Mouse (Mus musculus) naive thymus-derived CD4-positive, alpha-beta T cell, adult 2 months (primary cell): Measurements from ENCODE around the gene Afg1l.

ENCODE experiments used
- DNase-seq: peaks from one replicate; pipeline ENCODE4 v3.0.0-alpha.2; 2011; ENCODE audit warnings: low read depth

Gene Afg1l

GRCm38 (mm10) chr10:42383708-42384107 lies 94.7 kb downstream of the Afg1l start:
- DNase-seq, result no peak

GRCm38 (mm10) chr10:42364216-42364615 lies 114.1 kb downstream of the Afg1l start:
- DNase-seq, result no peak

GRCm38 (mm10) chr10:42355980-42356379 lies 122.4 kb downstream of the Afg1l start:
- DNase-seq, result peak; percentile 17

GRCm38 (mm10) chr10:42347986-42348385 lies 130.4 kb downstream of the Afg1l start:
- DNase-seq, result no peak

- DNase-seq, result no peak
These were observed 131.2 kb downstream of the Afg1l start for GRCm38 (mm10) chr10:42347127-42347526.

- DNase-seq, result no peak
These were observed 132.0 kb downstream of the Afg1l start for GRCm38 (mm10) chr10:42346179-42346877.

- no peak for DNase-seq
These were observed 135.7 kb downstream of the Afg1l start for GRCm38 (mm10) chr10:42342714-42343113.

- no peak for DNase-seq
These were observed 136.4 kb downstream of the Afg1l start for GRCm38 (mm10) chr10:42341815-42342457.

- DNase-seq, result no peak
These were observed 138.0 kb downstream of the Afg1l start for GRCm38 (mm10) chr10:42340426-42340793.

- DNase-seq, result no peak
These were observed 138.5 kb downstream of the Afg1l start for GRCm38 (mm10) chr10:42339773-42340425.

- DNase-seq, result no peak
These were observed 139.9 kb downstream of the Afg1l start for GRCm38 (mm10) chr10:42338456-42338855.

GRCm38 (mm10) chr10:42327576-42327975 lies 150.8 kb downstream of the Afg1l start:
- DNase-seq, result no peak

GRCm38 (mm10) chr10:42325305-42325704 lies 153.1 kb downstream of the Afg1l start:
- no peak for DNase-seq

GRCm38 (mm10) chr10:42323978-42324377 lies 154.4 kb downstream of the Afg1l start:
- DNase-seq, result no peak

GRCm38 (mm10) chr10:42313222-42313786 lies 165.1 kb downstream of the Afg1l start:
- no peak for DNase-seq

- no peak for DNase-seq
These were observed 165.8 kb downstream of the Afg1l start for GRCm38 (mm10) chr10:42312557-42312956.

GRCm38 (mm10) chr10:42308687-42308987 lies 169.7 kb downstream of the Afg1l start:
- DNase-seq, result no peak

- peak; percentile 34 for DNase-seq
These were observed 170.2 kb downstream of the Afg1l start for GRCm38 (mm10) chr10:42307980-42308686.

GRCm38 (mm10) chr10:42306422-42306821 lies 171.9 kb downstream of the Afg1l start:
- DNase-seq, result no peak

- no peak for DNase-seq
These were observed 177.6 kb downstream of the Afg1l start for GRCm38 (mm10) chr10:42300805-42301204.

GRCm38 (mm10) chr10:42299967-42300366 lies 178.4 kb downstream of the Afg1l start:
- no peak for DNase-seq

GRCm38 (mm10) chr10:42299426-42299825 lies 178.9 kb downstream of the Afg1l start:
- DNase-seq, result no peak
